Mouse (Mus musculus) lung, adult 18-20 months (tissue): ENCODE results near the gene Efcab6.
"Not testable (repeated sequence)": the region's sequence is repeated elsewhere in the genome, so short reads cannot be mapped to it uniquely, and the experiment has no call there.

ENCODE experiments used
- DNase-seq, 2 experiments: peaks; one replicate each; pipeline ENCODE4 v3.0.0; 2022; ENCODE audit warnings: mixed read lengths in 2 of 2

Efcab6 gene

DNA sequence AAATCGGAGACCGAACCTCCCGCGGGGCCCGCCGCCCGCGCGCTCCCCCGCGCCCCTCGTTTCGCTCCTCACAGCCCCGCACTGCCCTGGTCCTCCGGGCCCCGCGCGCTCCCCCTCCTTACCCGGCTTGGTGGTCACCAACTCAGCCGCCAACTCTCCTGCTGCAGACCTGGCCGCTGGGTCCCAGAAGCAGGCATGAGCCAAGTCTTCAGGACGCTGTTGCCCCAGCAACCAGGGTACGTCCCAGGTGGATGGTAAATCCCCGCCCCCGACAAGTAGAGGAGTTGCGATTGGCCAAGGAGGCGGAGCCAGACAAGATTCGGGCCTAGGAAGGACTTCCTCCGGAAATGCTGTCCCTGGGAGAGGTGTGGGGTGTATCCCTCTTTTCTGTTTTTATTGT lies at the start of gene Efcab6:
Gene Efcab6, minus strand, starts transcription at position 240 of the 400 bp plus-strand sequence.
- DNase-seq: peak; percentile 18 to 53

DNA sequence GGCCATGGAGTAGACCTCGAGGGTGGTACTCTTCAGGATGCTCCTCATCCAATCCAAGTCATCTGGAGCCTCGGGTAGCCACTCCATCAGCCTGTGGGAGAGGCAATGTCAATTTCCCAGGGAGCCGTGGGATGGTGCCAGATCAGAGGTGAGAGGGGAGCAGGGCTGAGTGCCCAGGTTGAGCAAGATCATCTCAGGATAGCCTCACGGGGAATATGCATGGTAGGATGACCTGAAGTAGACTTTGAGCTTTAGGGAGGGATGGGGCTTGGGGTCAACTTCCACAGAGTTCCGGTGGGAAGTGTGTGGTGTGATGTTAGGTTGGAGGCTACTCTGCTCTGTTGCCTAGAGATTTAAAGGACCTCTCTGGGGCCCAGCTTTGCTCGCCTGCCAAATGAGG lies 48.7 kb upstream of the Efcab6 start:
- no peak for DNase-seq

DNA sequence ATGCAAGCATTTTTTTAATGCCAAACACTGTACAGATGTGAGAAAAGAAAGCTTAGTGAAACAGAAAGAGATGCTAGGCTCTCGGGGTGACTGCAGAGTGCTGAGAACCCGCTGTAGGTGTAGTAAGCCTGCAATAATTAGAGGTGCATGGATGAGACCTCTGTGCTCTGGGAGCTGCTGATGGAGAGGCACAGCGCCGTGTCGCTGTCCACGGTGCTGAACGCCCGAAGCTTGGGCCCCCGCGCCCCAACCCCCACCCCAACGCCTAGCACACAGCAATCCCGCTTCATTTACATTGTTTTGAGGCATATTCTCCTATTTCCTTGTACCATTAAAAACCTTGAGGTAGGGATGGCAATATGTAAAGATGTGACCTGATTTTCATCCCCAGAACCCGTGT lies 43.7 kb upstream of the Efcab6 start:
- no peak for DNase-seq

DNA sequence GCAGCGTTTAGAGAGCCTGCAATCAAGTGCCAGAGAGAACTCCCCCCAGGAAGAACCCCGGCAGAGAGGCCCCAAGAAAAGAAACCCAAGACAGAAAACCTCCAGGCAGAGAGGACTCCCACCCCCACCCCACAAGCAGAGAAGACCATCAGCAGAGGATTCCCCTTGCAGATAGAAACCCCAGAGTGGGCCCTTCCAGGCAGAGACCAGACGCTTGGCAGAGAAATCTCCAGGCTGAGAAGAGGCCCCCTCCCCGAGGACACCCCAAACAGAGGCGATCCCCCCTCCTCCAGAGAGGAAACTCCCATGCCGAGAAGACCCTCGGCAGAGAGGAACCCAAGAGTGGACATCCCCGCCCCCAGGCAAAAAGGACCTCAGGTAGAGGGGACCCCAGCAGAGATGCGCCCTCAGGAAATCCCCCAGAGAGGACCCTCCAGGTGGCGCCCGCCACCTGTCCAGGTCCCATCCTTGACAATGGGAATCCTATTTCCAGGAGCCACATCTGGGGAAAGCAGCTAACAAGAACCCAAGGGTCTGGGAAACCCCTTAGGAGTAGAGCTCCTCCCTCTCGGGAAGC lies 40.8 kb upstream of the Efcab6 start:
- no peak for DNase-seq

DNA sequence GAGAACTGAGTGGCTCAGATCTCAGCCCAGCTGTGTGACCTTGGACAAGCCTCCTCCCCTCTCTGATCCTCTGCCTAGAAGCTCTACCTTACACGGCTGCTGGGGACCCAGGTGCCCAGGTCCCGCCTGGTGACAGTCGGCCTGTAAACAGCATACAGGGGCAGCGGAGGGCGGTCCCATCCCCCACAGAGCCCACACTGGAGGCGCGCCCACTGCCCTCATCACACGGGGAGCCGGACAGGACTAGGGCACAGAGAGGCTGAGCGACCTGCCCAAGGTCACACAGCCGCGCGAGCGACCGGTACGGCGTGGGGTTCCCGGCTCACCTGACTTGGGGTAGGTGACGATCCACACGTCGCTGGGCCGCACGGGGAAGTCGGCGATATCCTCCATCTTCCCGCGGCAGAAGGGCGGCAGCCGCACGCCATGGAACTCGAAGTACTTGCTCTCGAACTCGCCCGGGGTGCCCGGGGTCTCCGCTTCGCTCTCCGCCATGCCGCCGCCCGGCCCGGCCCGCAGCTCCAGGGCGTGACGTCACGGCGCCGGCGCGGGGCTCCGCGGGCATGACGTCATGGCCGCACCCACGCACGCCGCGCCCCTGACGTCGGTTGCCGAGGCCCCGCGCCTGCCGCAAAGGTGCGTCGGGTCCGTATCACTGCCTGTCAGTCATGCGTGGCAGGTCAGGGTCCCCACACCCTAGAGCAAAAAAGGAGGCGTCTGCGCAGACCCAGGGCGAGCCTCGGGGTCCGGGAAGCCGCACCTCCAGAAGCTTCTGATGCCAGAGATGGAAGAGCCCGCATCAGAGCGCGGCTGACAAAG lies 40.1 kb upstream of the Efcab6 start, which contains the start of gene Sult4a1:
Gene Sult4a1, minus strand, starts transcription at position 650 of the 819 bp plus-strand sequence.
- no peak for DNase-seq

DNA sequence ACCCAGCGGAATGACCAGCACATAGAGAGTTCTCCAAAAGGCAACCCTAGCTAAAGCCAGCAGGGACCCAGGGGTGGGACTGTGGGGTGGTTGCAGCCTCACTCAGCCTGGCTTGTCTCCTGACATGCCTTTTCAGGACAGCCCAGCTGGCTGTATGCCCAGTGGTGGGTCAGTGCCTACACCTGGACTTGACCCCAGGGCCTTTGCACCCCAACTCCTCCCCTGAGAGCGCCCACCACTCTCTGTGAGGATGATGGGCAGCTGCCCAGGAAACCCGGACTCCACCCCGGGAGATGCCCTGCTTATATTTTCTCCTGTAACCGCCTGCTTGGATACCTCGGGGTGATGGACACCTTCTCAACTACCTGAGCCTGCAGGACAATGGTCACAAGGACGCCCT lies 39.4 kb upstream of the Efcab6 start:
- DNase-seq: no peak

DNA sequence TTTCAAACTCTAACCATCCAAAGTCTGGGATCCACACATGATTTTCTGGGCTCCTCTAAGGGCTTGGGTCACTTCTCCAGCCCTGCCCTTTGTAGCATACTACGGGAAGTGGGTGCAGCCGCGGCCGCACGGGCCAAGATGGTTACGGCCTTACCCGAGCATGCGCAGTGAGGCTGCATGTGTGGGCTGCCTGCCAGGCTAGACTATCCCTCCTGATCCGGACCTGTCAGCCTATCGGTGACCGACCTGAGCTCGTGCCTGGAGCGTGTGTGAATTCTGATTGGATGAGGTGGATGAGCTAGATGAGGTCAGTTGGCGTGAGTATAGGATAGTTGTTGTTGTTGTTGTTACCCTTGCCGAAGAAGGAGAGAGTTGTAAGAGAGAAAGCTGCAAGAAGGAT lies 32.4 kb upstream of the Efcab6 start:
- DNase-seq: not testable (repeated sequence)

DNA sequence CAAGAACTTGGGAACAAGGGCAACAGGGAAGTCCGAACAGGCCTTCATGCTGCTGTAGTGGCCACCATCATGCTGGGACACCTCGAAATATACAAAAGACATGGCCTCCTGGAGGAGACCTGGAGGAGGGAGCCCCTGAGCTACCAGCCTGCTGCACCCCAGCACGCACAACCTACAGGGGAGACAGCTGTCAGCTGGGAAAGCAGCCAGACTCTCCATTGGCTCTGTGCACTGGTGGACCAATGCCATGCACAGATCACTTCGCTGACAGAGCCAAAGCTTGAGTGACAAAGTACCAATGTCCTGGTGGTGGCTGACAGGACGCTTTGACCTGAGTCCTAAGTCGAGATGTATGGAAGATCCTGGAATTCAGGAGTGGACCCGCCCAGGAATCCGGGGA lies 30.9 kb upstream of the Efcab6 start:
- no peak for DNase-seq

DNA sequence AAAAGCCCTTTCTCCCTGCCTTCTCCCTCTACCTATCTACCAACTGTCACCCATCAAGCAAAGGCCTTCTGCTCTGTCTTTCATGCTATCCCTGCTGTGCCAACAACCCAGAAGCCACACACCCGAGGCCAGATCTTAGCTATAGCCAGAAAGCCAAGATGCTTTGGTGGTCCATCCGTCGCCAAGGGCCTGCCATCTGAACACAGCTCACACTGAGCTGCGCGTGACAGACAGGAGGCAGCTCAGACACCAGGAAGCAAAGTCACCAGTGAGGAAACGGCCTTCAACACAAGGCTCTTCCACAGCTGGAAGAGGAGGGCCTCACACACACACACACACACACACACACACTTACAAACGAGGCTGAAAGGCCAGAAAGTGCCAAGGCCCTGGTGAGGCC lies 29.7 kb upstream of the Efcab6 start:
- no peak for DNase-seq

DNA sequence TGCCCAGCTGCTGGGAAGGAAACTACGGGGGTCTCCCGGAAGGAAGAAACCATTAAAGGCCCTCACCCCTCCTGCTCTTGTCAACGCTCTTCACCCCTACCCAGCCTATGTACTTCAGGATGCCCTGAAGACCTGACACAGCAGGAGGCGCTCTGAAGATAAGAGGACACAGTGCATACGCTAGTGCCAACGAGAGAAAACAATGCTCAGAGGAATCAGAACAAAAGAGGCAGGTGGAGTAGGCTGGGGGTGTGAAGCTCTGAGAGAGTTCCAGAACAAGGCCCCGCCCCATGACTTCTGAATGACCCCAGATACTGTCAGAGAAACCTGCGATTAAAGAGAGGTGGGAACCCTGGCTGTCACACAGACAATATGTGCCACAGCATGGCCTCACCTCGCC lies 21.6 kb upstream of the Efcab6 start:
- no peak for DNase-seq

DNA sequence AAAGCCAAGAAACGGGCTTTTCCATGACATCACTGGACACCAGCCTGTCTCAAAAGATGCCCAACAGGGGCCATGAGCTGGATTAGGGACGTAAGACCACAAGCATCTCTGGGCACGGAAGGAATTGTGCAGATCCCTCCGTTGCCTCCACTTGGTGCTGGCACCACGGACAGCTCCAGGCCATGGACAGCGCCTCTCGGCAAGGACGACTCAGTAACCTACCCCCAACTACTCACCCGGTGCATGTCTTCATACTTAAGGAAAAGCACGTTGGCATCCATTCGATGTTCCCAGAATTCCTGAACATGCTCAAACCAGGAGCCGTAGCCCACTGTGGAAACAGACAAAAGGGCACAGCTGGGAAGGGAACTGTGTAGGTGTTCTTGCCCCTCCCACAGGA lies 21.2 kb upstream of the Efcab6 start:
- no peak for DNase-seq

DNA sequence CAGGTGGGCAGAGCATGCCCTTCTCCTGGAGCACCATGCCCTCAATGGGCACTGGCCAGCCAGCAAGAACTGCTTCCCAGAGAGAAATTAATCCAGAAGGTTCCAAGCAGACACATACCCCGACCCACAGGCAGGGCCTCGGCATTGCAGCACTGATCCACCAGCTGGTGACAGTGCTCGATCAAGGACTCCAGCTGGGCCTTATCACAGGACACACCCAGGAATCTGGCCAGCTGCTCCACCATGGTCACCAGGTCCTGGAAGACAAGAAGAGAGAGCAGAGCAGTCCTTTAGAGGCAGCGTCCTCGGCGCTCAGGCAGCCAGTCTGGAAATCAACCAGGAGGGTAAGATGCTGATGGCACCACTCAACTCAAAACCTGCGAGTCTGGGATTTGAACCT lies 14.9 kb upstream of the Efcab6 start:
- peak; percentile 28 to 39 for DNase-seq

DNA sequence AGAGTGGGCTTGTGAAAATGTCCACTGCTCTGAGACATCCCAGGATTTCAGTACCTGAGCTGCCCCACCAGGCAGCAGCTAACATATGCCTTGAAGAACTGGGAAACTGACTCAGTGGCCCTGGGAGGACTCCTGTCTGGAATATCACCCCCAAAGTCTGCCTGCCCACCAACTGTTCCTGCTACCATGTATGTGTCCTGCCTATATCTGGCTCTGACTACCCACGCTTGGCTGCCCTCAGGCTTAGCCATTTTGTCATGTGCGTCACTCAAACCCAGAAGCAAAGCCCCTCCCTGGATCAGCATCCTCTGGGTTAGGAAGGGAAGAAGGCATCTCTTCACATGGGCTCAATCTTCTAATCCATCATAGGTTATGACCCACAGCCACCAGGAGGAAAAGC lies 14.3 kb upstream of the Efcab6 start:
- DNase-seq: no peak

DNA sequence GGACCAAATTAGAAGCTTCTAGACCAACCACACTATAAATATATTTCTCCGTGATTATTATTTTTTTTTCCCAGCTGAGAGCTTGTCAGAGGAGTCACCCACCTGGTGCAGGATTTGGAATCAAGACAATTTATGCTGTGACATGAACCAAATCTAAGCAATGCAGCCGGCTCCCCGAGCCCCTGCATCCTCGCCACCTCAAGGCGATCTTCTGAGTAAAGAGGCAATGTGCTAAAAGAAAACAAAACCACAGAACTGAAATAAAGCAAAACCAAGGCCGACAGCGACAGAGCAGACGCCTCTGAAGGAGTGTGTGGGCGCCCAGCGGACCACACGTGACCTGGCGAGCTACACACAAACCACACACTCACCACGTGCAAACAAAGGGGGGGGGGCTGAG lies 13.5 kb upstream of the Efcab6 start:
- no peak for DNase-seq

DNA sequence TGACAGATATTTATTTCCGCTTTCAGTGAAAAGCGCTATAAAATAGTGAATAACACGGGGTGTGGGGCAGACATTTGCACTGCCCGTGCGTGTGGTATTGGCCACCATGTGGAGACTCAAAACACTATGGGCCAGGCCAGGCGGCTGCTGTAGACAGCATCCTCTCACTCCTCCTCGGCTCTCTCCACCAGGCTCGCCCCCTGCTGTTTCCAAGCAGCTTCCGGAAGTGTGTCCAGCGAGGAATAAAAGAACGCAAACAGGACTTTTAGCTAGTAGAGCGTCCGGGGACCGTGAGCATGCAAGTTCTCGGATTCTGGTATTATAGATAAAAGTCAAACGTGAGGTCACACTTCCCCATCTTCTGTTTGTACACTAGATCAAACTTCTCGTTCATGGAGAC lies 12.0 kb upstream of the Efcab6 start:
- no peak for DNase-seq

DNA sequence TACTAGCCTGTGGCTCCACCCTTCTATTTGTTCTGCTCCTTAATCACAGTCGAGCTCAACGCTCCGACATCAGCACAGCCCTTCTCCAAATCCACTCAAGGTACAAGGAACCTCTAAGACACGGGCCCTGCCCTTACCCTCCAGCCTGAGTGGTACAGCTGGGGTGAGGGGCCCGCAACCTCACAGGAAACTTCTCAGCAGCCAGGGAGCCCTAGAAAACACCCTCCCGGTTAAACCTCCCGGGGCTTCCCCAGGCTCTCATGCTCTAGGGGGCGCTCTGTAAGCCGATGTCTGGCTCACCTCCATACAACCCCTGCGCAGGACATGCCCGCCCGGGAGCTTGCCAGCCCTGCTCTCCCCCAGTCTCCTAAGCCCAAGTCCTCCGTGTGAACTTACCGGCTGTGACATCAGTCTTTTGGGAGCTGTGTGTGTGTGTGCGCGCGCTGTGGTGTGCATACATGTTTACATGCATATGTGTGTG lies 9.6 kb upstream of the Efcab6 start:
- no peak for DNase-seq

DNA sequence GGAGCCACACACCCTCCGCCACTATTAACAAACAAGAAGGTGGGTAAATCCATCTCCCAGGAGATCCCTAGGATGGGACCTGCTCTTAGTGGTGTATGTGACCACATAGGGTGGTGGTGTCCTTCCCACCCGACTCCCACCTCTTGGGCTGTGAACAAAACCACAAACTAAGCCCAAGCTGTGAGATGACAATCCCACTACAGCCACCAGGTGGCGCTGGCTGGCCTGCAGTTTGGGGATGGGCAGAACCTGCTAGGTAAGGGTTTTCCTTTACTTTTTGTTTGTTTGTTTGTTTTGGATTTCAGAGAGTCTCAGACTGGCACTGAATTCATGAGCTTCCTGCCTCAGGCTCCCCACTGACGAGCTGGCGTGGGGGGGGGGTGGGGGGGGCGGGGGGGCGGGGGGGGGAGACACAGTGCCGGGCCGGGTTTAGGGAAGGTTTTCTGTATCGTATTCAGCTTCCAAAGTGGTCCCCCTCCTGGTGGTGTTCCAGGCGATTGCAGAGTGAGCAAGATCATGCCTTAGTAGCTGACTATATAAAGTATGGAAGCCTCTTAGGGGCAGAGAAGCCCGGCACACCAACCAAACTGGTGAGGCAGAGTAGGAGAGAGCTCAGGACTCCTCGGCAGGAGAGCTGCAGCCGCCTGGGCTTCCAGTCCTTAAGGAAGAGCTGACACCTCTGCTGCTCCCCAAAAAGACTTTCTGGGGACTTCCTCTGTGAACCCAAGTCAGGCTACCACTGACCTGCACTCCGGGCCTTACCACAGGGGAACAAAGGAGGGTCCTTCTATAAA lies 8.9 kb upstream of the Efcab6 start:
- peak; percentile 34 to 38 for DNase-seq

DNA sequence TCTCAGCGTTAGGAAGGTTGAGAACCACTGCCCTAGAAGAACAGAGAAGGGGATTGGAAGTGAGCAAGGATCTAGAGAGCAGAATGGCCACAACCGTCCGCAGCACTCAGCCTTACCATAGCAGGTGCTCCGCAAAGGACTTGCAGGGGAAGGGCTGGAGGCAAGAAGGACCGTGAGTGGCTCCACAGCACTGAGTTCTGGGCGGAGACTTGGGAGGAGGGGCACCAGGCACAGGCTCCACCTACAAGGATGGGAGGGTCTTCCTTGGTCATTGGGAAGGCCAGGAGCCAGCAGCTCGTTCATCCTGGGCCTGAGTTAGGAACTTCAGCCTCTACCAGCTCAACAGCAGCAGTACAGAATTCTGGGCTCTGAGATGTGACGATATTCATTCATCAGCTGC lies 7.9 kb upstream of the Efcab6 start:
- DNase-seq: no peak

DNA sequence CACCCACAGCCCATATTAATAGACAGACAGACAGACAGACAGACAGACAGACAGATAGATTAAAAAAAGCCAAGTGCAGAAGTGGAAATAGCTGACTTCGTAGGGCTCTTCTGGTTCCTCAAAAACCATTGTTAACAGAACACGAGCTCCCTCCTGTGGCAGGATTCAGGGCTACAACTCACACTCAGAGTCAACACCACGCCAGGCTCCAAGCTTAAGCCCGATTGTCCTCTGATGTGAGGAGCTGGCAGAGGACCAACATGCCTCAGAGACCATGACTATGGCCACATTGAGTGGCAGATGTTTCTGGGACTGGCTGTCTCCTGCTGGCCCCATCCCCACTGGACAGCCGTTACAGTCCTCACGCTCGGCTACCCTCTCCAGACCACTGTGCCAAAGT lies 7.0 kb upstream of the Efcab6 start:
- DNase-seq: peak; percentile 24 to 52

DNA sequence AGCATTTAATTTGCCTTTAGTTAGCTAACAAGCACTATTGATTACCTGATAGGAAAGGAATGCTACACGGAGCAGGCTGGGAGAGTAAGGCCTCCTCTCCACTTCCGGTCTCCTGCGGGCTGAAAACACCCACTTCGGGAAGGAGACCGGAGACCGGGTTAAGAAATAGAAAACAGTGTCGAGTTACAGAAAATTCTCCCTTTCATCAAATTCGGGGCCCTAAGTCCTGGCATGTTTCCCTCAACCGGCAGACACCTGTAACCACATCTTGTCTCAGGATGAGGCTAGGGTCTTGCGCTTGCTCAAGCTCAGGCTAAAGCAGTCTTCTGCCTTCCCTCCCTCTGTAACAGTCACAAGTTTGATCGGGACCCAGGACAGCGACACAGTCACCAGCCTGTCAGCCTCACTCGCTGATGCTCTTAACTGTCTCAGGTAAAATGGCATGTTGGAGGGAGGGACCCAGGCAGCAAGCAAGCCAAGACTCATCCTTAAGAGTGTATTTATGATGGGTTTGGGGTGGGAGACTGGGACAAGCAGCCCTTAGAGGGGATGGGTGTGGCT lies 5.0 kb upstream of the Efcab6 start:
- DNase-seq: no peak

DNA sequence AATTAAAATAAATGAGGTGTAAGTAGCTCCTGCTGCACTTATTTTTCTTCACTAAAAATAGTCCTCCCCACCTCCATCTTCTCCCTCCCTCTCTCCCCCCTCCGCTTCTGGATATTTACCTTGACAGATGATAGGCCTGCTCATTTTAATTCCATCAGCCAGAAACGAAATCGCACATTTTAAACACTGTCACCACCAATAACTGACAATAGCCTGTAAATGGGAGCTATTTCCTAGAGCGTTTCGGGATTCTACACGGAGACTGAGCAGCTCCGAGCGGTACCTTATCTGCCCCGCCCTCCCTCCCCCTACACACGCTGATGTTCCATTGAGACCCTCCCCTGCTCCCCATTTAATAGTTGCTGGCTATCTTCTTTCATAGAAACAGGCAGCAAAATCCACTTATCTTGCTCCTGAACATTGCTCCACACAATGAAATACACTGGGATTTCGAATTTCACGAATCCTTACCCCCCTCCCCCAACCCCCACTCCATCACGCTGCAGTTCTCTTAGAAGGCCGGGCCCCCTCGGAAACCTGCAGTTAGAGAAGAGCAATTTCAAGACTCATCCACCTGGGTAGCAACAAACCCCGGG lies 4.4 kb upstream of the Efcab6 start:
- DNase-seq: no peak

DNA sequence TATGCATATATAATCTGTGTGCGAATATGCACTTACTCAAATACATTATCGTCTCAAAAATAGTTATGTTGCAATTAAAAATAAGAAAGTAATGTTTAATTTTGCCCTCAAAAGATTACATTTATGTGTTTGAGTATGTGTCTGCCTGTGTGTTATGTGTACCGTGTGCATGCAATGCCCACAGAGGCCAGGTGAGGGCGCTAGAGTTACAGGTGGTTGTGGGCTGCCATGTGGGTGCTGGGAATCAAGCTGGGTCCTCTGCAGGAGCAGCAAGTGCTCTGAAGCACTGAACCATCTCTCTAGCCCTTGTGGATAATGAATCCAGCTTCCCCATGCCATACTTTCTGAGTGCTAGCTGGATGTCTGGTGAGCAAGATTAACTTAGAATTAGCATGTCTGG lies 522 bp upstream of the Efcab6 start:
- no peak for DNase-seq

DNA sequence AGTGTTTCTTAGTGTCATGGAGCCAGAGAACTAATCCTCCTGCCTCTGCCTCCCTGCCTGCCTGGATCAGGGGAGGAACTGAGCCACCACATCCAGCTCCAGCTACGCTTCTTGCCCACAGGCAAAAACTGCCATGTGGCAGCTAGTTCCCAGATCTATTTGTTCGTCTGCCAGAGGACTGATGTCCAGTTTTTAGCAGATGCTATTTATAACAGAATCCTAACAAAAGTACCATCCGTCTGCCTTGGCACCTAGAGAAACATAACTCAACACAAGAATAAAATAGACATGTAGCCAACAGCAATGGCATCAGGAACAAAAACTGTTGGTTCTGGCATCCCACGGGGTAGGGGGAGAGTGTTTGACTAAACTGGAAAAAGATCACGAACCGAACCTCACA lies 6.3 kb downstream of the Efcab6 start:
- DNase-seq: no peak
